Mouse (Mus musculus) bone marrow, adult 2 months (tissue): ENCODE data around the gene B4galnt3. TPM values are rescaled to one million over a fixed set of nuclear protein-coding genes. Genes with fewer than 3 reads are reported as not detected.
"Not testable (repeated sequence)": the region's sequence is repeated elsewhere in the genome, so short reads cannot be mapped to it uniquely, and the experiment has no call there.

Experiments
- H3K27ac ChIP-seq: fragments of 200-500 bp; 2 replicates; pipeline ENCODE4 v1.5.1; 2012; ENCODE audit warnings: low read depth, mild to moderate bottlenecking, control low read depth, inconsistent platforms, low read length; ENCODE audit not compliant: control insufficient read depth, poor library complexity, insufficient read depth
- H3K4me1 ChIP-seq: fragments of 200-500 bp; 2 replicates; pipeline ENCODE4 v1.6.1; 2011; ENCODE audit warnings: low read length; ENCODE audit not compliant: control insufficient read depth, insufficient read depth
- H3K4me3 ChIP-seq: fragments of 200-500 bp; replicated peaks from 2 replicates; pipeline ENCODE3; 2011; ENCODE audit warnings: mild to moderate bottlenecking, low read depth, low read length, control low read depth; ENCODE audit not compliant: control insufficient read depth
- CTCF ChIP-seq: fragments of 200-500 bp; IDR thresholded peaks from 2 replicates; pipeline ENCODE4 v1.5.1; 2011; ENCODE audit warnings: low read length, control low read depth; ENCODE audit not compliant: control insufficient read depth, insufficient read depth
- POLR2A ChIP-seq: fragments of 200-500 bp; IDR thresholded peaks from 2 replicates; pipeline ENCODE4 v1.6.1; 2011; ENCODE audit warnings: low read depth, mild to moderate bottlenecking, control low read depth, low read length, borderline replicate concordance; ENCODE audit not compliant: control insufficient read depth
- WGBS: fragments of 180-500 bp; shearing (Covaris S2); methylation state at CpG from one replicate; pipeline ENCODE4 v1.1.7; 2018; 5-methylcytosine and 5-hydroxymethylcytosine counted together
- polyA plus RNA-seq: library from polyadenylated mRNA; stranded (reverse); fragments of >200 nt; gene quantifications from 2 replicates; pipeline ENCODE4 v1.2.4, GENCODE M21; 2011; ENCODE audit warnings: low replicate concordance; ENCODE audit not compliant: missing spikeins, insufficient read depth, insufficient read length

B4galnt3 gene
- polyA plus RNA-seq, 1 experiment: 1.0 TPM

- no peak overlapping the region for H3K27ac ChIP-seq
- no peaks in the 10 kb centered on the region for H3K4me1 ChIP-seq
- TF ChIP-seq POLR2A (no peak), CTCF (no peak)
- WGBS: 76% methylated on average over 3 of the region's 3 CpGs
- no peak overlapping the region for H3K4me3 ChIP-seq
Measured at GRCm38 (mm10) chr6:120309787-120310186, 15.4 kb upstream of the B4galnt3 start.

GRCm38 (mm10) chr6:120309338-120309737 is 15.0 kb upstream of the B4galnt3 start:
- H3K4me3 ChIP-seq: no peak overlapping the region
- H3K27ac ChIP-seq: no peak overlapping the region
- WGBS: 92% methylated on average over 9 of the region's 9 CpGs
- no peak for TF ChIP-seq CTCF
- TF ChIP-seq POLR2A: no peak
- H3K4me1 ChIP-seq: no peaks in the 10 kb centered on the region

- no peak for TF ChIP-seq CTCF
- no peak for TF ChIP-seq POLR2A
- H3K27ac ChIP-seq: no peak overlapping the region
- WGBS: 76% methylated on average over 3 of the region's 3 CpGs
- H3K4me3 ChIP-seq: no peak overlapping the region
- no peaks in the 10 kb centered on the region for H3K4me1 ChIP-seq
Measured at GRCm38 (mm10) chr6:120306859-120307594, 12.7 kb upstream of the B4galnt3 start.

- 42% methylated on average over 16 of the region's 16 CpGs for WGBS
- no peak overlapping the region for H3K27ac ChIP-seq
- no peak overlapping the region for H3K4me3 ChIP-seq
- TF ChIP-seq CTCF (no peak), POLR2A (no peak)
- no peaks in the 10 kb centered on the region for H3K4me1 ChIP-seq
Measured at GRCm38 (mm10) chr6:120302755-120303316, 8.5 kb upstream of the B4galnt3 start.

DNA sequence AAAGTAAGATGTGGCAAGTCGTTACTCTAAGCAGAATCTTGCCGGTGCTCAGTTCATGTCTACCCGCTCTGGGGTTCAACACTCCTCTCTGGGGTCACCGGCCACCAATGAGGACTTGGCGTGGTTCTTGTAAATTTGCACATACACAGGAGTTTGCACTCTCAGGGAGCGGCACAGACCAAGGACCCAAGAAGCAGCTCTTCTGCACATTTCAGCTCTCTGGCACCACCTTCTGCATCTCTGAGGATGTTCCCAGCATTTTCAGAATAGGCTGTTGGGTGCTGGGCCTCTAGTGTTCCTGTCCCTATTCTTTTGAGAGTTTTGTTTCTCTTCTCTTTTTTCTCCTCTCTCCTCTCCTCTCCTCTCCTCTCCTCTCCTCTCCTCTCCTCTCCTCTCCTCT is 6.8 kb upstream of the B4galnt3 start:
- H3K27ac ChIP-seq: no peak overlapping the region
- 28% methylated on average over 6 of the region's 6 CpGs for WGBS
- no peaks in the 10 kb centered on the region for H3K4me1 ChIP-seq
- H3K4me3 ChIP-seq: no peak overlapping the region
- no peak for TF ChIP-seq POLR2A
- peak; percentile 8; the same call in 1 of the 2 replicates for TF ChIP-seq CTCF

- H3K4me1 ChIP-seq, H3K4me3 ChIP-seq, H3K27ac ChIP-seq: not testable (repeated sequence)
- 78% methylated on average over 2 of the region's 2 CpGs for WGBS
Measured at GRCm38 (mm10) chr6:120296589-120296988, 2.2 kb upstream of the B4galnt3 start.

GRCm38 (mm10) chr6:120294785-120295133 is 400 bp upstream of the B4galnt3 start:
- Histone ChIP-seq H3K27ac (no peak overlapping the region), H3K4me3 (no peak overlapping the region), H3K4me1 (no peaks in the 10 kb centered on the region)
- 3% methylated on average over 16 of the region's 16 CpGs for WGBS
- no peak for TF ChIP-seq CTCF
- TF ChIP-seq POLR2A: no peak

- 48% methylated on average over 7 of the region's 7 CpGs for WGBS
- Histone ChIP-seq H3K27ac (no peak overlapping the region), H3K4me1 (no peaks in the 10 kb centered on the region), H3K4me3 (no peak overlapping the region)
- TF ChIP-seq POLR2A (no peak), CTCF (no peak)
Measured at GRCm38 (mm10) chr6:120291396-120292009, 2.9 kb downstream of the B4galnt3 start.
